Mouse (Mus musculus) olfactory bulb, adult 2 months (tissue): ENCODE data around the gene Nap1l3. TPM values are rescaled to one million over a fixed set of nuclear protein-coding genes. Genes with fewer than 3 reads are reported as not detected.
A peak's percentile ranks its signal among the peaks of the same experiment; 100 is the strongest.

Experiments
- H3K27ac ChIP-seq: fragments of 200-500 bp; 2 replicates; pipeline ENCODE4 v1.5.1; 2012; ENCODE audit warnings: low read depth, low read length; ENCODE audit not compliant: insufficient read depth
- H3K4me1 ChIP-seq: fragments of 200-500 bp; 2 replicates; pipeline ENCODE4 v1.6.1; 2012; ENCODE audit warnings: low read length; ENCODE audit not compliant: control insufficient read depth, insufficient read depth
- H3K4me3 ChIP-seq: fragments of 200-500 bp; 2 replicates; pipeline ENCODE4 v1.5.1; 2012; ENCODE audit warnings: mild to moderate bottlenecking, low read depth, low read length, moderate library complexity; ENCODE audit not compliant: insufficient read depth
- CTCF ChIP-seq: fragments of 200-500 bp; IDR thresholded peaks from 2 replicates; pipeline ENCODE4 v1.5.1; 2012; ENCODE audit warnings: low read depth, mild to moderate bottlenecking, low read length, moderate library complexity; ENCODE audit not compliant: insufficient read depth
- POLR2A ChIP-seq: fragments of 200-500 bp; IDR thresholded peaks from 2 replicates; pipeline ENCODE4 v1.6.1; 2012; ENCODE audit warnings: mild to moderate bottlenecking, low read depth, low read length, moderate library complexity; ENCODE audit not compliant: insufficient read depth
- WGBS: fragments of 180-500 bp; shearing (Covaris S2); methylation state at CpG from one replicate; pipeline ENCODE4 v1.1.7; 2018; 5-methylcytosine and 5-hydroxymethylcytosine counted together
- polyA plus RNA-seq: library from polyadenylated mRNA; stranded (reverse); fragments of >200 nt; gene quantifications from 2 replicates; pipeline ENCODE4 v1.2.4, GENCODE M21; 2012; ENCODE audit warnings: low replicate concordance; ENCODE audit not compliant: missing spikeins, insufficient read depth, insufficient read length

The Nap1l3 gene
- polyA plus RNA-seq, result not detected in 2 replicates

DNA sequence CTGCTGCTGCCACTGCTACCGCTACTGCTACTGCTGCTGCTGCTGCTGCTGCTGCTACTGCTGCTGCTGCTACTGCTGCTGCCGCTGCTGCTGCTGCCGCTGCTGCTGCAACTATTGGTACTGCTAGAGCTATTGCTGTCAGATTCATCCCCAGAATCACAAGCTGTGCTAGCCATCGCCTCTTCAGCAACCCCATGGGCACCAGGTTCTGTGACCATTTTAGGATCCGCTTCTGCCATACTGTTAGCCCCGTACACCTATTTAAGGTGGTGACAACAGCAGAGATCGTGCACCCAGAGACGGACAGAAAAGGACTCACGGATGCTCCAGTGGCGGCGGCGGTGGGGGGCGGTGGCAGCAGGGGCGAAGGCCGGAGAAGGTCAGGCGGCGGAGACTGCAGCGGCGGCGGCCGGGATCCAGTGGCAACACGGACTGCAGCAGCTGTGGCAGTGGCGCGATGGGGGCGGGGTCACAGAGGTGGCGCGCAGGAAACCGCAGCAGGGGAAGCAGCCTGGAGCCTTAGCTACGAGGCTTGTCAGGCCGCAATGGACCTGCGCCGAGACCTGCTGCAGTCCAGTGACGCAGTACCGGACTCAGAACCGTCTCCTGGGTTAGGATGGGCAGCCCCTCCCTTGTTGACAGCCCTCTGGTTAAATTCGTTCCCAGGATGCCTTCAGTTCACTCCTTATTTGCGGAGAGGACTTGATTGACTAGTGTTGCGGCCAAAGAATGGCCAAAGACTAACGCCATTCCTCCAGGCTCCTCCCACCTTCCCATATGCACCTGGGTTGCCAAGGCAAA, at the start of gene Nap1l3:
Gene Nap1l3, minus strand, starts transcription at position 621 of the 801 bp plus-strand sequence.
- WGBS, result 8% methylated on average over 38 of the region's 39 CpGs
- Histone ChIP-seq H3K4me3 (peak within 1 kb of the TSS; percentile 93), H3K27ac (peak within 1 kb of the TSS; percentile 87), H3K4me1 (0 out of 2 replicates have a peak, but pooled peaks cover 2% of the 10 kb centered on the region)
- TF ChIP-seq POLR2A (peak; percentile 32; the same call in 1 of the 2 replicates), CTCF (no peak)

GRCm38 (mm10) chrX:122397652-122398051, 451 bp upstream of the Nap1l3 start:
- 0 out of 2 replicates have a peak, but pooled peaks cover 2% of the 10 kb centered on the region for H3K4me1 ChIP-seq
- TF ChIP-seq CTCF (no peak), POLR2A (no peak)
- H3K4me3 ChIP-seq, result peak overlapping the region; percentile 93; the same call in 1 of the 2 replicates
- H3K27ac ChIP-seq, result no peak overlapping the region
- 15% methylated on average over 8 of the region's 8 CpGs for WGBS
